Mouse (Mus musculus) thymus, adult 2 months (tissue): ENCODE results near the gene Slc27a2. TPM values are rescaled to one million over a fixed set of nuclear protein-coding genes. Genes with fewer than 3 reads are reported as not detected.

Source experiments
- DNase-seq: peaks from one replicate; pipeline ENCODE4 v3.0.0; 2021
- H3K27ac ChIP-seq: fragments of 200-500 bp; 2 replicates; pipeline ENCODE4 v1.5.1; 2012; ENCODE audit warnings: low read length, control low read depth; ENCODE audit not compliant: control insufficient read depth, insufficient read depth
- H3K27me3 ChIP-seq: fragments of 200-500 bp; 2 replicates; pipeline ENCODE4 v1.6.1; 2012; ENCODE audit warnings: mild to moderate bottlenecking, low read length, moderate library complexity, mixed read lengths; ENCODE audit not compliant: control insufficient read depth, insufficient read depth
- H3K36me3 ChIP-seq: fragments of 200-500 bp; 2 replicates; pipeline ENCODE4 v1.6.1; 2012; ENCODE audit warnings: mild to moderate bottlenecking, low read length, moderate library complexity; ENCODE audit not compliant: control insufficient read depth, insufficient read depth
- H3K4me1 ChIP-seq: fragments of 200-500 bp; replicated peaks from 2 replicates; pipeline ENCODE4 v1.6.1; 2012; ENCODE audit warnings: low read length; ENCODE audit not compliant: control insufficient read depth, insufficient read depth
- H3K4me3 ChIP-seq: fragments of 200-500 bp; 2 replicates; pipeline ENCODE4 v1.5.1; 2012; ENCODE audit warnings: mild to moderate bottlenecking, low read length, control low read depth, moderate library complexity; ENCODE audit not compliant: control insufficient read depth, insufficient read depth
- CTCF ChIP-seq: fragments of 200-500 bp; IDR thresholded peaks from 2 replicates; pipeline ENCODE4 v1.5.1; 2012; ENCODE audit warnings: mild to moderate bottlenecking, control low read depth, low read length, moderate library complexity, borderline replicate concordance; ENCODE audit not compliant: control insufficient read depth, poor library complexity, insufficient read depth; ENCODE audit errors: extremely low read depth
- POLR2A ChIP-seq: fragments of 200-500 bp; IDR thresholded peaks from 2 replicates; pipeline ENCODE4 v1.6.1; 2012; ENCODE audit warnings: mild to moderate bottlenecking, low read length, control low read depth, moderate library complexity; ENCODE audit not compliant: control insufficient read depth, poor library complexity, insufficient read depth; ENCODE audit errors: extremely low read depth
- WGBS: fragments of 180-500 bp; shearing (Covaris S2); methylation state at CpG from one replicate; pipeline ENCODE4 v1.1.7; 2018; 5-methylcytosine and 5-hydroxymethylcytosine counted together
- polyA plus RNA-seq: library from polyadenylated mRNA; depleted of rRNA; stranded (reverse); fragments of >200 nt; gene quantifications from 2 replicates; pipeline ENCODE4 v1.2.3, GENCODE M21; 2012; rRNA removed

Slc27a2 gene
- polyA plus RNA-seq = 2.4 and 5.2 TPM in 2 replicates

DNA sequence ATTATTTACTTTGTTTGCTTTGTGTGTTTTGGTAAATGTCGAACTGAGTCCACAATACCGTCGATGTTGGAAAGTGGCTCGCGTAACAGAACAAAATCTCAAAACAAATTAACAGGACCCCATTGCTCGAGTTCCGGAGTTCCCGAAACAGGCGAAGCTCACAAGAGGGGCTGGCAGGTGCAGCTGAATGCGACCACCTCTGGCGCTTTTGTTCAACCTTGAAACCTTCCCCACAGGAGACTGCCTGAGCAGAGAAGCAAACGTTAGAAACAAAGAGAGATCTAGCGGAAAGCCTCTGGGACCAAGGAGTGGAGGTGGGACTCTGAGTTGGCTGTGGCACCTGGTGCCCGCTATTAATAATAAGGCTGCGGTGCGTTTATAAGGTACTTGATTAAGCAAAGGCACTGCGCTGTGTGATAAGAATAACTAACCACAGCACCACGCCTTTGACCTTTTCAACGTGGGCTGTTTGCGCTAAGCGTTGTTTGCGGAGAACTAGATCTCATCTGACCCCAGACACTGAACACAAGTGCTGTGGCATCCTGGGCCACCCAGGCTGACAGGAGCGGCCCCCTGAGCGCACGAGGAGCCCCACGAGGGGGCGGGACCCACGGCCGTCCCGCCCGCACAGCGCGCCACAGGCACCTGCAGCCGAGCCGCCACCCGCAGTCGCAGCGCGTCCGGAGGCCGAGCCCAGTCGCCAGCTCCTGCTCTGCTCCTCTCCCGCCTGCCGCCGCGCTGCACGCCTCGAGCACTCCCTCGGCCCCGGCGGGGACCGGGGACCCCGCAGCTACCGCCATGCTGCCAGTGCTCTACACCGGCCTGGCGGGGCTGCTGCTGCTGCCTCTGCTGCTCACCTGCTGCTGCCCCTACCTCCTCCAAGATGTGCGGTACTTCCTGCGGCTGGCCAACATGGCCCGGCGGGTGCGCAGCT, at the start of gene Slc27a2:
Gene Slc27a2 (plus strand): TSS at position 51 of the 934 bp plus-strand sequence.
- Histone ChIP-seq H3K27me3 (no peaks in the 10 kb centered on the region), H3K4me1 (peaks cover 12% of the 10 kb centered on the region), H3K27ac (no peak within 1 kb of the TSS), H3K36me3 (no peaks in the 10 kb centered on the region), H3K4me3 (peak within 1 kb of the TSS; percentile 42)
- TF ChIP-seq CTCF = no peak
- TF ChIP-seq POLR2A = no peak
- 3% methylated on average over 61 of the region's 61 CpGs for WGBS
- peak; percentile 49 for DNase-seq

DNA sequence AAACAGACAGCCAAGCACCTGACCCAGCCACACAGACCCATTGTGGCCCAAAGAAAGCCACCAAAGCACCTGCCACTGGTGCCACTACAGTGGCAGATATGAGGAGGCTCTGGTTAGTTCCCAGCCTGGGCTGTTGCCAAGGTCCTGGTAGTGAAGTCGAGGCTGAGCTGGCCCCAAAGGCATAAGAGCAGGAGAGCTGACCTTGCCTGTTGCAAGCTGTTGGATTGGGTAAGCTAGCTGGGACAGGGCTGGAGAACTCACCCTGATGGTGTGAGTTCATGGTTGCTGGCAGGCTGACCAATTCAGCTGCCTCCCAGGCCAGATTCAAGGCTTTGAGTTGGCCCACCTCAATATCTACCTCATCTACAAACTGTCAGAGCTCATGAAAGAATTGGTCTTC, 47.1 kb upstream of the Slc27a2 start:
- DNase-seq = no peak
- 79% methylated on average over 1 of the region's 1 CpGs for WGBS
- Histone ChIP-seq H3K36me3 (no peaks in the 10 kb centered on the region), H3K27me3 (no peaks in the 10 kb centered on the region), H3K27ac (no peak overlapping the region), H3K4me3 (no peak overlapping the region), H3K4me1 (peaks cover 6% of the 10 kb centered on the region)
- no peak for TF ChIP-seq POLR2A

DNA sequence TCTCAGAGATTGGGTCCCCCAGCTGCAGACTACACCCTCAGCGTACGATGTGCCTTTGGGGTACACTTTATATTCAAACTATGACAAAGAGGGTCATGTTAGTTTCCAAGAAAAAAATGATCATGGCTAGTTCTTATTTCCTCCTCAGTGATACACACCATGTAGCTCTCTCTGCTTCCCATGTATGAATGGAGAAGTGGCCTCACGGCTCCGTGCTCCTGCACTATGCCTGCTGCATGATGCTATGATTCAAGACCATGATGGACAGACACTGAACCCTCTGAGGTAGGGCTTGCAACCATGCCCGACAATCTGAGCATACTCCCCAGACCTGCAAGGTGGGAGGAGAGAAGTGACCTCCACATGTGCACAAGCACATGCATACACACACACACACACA, 44.7 kb upstream of the Slc27a2 start:
- DNase-seq = no peak
- TF ChIP-seq CTCF = no peak
- no peak for TF ChIP-seq POLR2A
- H3K36me3 ChIP-seq = no peaks in the 10 kb centered on the region
- WGBS = 95% methylated on average over 5 of the region's 5 CpGs
- peaks cover 3% of the 10 kb centered on the region; the same call in 1 of the 2 replicates for H3K4me1 ChIP-seq
- no peaks in the 10 kb centered on the region for H3K27me3 ChIP-seq
- H3K27ac ChIP-seq = no peak overlapping the region
- H3K4me3 ChIP-seq = no peak overlapping the region

DNA sequence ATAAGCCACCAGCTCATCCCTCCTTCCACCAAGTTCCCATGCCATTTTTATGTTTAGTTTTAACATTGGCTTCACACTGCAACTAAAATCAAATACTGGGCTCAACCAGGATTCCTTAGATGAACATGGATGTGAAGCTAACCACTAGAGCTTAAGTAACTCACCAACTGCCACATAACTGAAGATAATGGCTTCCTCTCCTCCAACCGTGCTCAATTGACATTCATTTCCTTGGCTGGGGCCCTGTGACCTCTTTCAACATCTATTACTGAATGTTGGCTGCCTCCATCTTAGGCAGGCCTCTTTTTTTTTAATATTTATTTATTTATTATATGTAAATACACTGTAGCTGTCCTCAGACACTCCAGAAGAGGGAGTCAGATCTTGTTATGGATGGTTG, 44.0 kb upstream of the Slc27a2 start:
- Histone ChIP-seq H3K27ac (no peak overlapping the region), H3K27me3 (no peaks in the 10 kb centered on the region), H3K4me3 (no peak overlapping the region), H3K4me1 (no peaks in the 10 kb centered on the region), H3K36me3 (no peaks in the 10 kb centered on the region)
- TF ChIP-seq CTCF = no peak
- no peak for TF ChIP-seq POLR2A
- WGBS = 66% methylated on average over 1 of the region's 1 CpGs
- DNase-seq = no peak

DNA sequence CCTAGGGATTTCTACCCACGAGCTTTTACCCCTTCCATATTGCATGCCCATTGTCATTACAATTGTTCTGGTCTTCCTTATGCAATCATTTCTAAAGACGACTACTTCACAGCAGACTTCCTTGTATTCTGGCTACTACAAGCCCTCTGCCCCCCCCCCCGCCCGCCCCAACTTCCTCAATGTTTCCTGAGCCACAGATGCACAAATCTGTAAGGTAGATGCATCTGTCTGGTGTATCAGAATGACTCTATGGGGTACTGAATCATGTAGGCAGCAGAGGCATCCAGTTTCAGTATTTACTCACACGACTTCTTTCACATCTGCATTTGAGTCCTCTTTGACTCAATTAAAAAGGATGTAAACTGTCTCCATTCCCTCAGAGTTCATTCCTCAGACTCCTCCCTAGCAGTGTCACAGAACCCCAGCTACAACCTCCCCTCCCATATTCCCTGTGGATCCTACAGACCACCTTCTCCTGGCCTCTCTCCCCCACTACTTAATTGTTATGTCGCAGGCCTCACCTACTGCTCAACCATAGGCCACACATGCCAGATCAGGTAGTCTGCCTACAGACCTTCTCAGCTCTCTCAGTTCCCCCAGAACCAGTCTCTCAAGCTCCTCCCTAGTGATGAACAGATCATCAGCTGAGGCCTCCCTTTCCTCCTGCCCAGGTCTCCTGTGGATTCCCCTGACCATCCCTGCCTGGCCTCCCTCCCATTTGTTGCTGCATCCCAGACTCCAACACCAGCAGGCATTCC, 37.0 kb upstream of the Slc27a2 start:
- no peak for DNase-seq
- Histone ChIP-seq H3K27me3 (no peaks in the 10 kb centered on the region), H3K27ac (no peak overlapping the region), H3K4me1 (no peaks in the 10 kb centered on the region), H3K4me3 (no peak overlapping the region), H3K36me3 (no peaks in the 10 kb centered on the region)
- TF ChIP-seq POLR2A (no peak), CTCF (no peak)
- 27% methylated on average over 6 of the region's 6 CpGs for whole genome bisulfite sequencing

DNA sequence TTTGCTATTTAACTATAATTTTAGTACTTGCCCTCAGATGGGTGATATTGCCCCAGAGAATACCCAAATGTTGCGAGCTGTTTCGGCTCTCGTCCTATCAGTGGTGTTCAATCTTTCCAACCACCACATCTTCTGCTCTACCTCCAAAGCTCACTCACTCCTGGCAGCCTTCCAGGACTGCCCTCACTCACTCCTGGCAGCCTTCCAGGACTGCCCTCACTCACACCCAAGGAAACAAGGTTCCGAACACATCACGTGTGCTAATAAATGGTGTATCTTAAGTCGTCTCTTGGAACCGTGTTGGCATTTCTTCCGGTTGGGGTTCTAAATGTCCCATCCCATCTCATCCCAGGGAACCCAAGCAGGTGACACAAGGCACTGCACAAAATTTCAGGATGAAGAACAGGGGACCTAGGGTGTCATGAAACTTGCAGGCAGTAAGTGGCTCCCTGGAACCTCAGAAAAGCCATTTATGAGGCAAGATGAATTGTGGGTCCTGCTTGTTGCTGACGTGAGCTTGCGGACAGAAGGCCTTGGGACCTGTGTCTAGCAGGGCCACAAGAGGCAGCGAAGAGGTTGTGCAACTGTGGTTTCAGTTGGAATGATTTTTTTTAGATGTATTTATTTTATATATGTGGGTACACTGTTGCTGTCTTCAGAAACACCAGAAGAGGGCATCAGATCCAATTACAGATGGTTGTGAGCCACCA, 32.2 kb upstream of the Slc27a2 start:
- no peak for DNase-seq
- Histone ChIP-seq H3K4me1 (no peaks in the 10 kb centered on the region), H3K4me3 (no peak overlapping the region), H3K27me3 (no peaks in the 10 kb centered on the region), H3K36me3 (no peaks in the 10 kb centered on the region), H3K27ac (no peak overlapping the region)
- WGBS = 75% methylated on average over 11 of the region's 11 CpGs
- TF ChIP-seq POLR2A (no peak), CTCF (no peak)
